Mouse (Mus musculus) heart, postnatal 25 days (tissue): Measurements from ENCODE around the gene Man1c1. TPM values are rescaled to one million over a fixed set of nuclear protein-coding genes. Genes with fewer than 3 reads are reported as not detected.
A peak's percentile ranks its signal among the peaks of the same experiment; 100 is the strongest.

Source experiments
- DNase-seq: peaks from one replicate; pipeline ENCODE4 v3.0.0; 2022; ENCODE audit warnings: low spot score
- intact Hi-C: fragments of 180-260 bp; cut with DNase I; formaldehyde crosslinking; loops from one replicate; pipeline ENCODE4 v1.15.1; 2025
- microRNA-seq: library from miRNA; unstranded; fragments of <30 nt; microRNA quantifications from one replicate; pipeline ENCODE4 v1.2.0, GENCODE M21; 2022
- total RNA-seq, 2 experiments: library from RNA; stranded (reverse); gene quantifications; 2 replicates each; pipeline ENCODE4 v1.2.3; 2021

The Man1c1 gene
- total RNA-seq, 2 experiments from 2014 or later: 21.0 to 25.0 TPM

DNA sequence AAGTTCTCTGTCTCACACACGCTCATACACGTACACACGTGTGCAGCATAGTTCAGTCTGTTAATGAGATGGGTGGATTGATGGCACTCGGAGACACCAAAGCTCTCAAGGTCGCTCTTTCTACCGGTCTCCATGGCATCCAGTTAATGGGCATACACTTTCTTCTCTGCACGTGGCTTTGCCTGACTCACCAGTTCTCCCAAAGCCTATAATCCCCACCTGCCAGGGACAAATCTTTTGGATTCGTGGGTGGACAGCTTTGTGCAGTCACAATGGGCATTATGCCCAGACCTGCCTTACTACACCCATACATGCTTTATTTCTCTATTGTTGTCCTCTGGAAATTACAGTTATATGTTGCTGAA is 168.3 kb downstream of the Man1c1 start:
- intact Hi-C loops: no loop called here
- no peak for DNase-seq

DNA sequence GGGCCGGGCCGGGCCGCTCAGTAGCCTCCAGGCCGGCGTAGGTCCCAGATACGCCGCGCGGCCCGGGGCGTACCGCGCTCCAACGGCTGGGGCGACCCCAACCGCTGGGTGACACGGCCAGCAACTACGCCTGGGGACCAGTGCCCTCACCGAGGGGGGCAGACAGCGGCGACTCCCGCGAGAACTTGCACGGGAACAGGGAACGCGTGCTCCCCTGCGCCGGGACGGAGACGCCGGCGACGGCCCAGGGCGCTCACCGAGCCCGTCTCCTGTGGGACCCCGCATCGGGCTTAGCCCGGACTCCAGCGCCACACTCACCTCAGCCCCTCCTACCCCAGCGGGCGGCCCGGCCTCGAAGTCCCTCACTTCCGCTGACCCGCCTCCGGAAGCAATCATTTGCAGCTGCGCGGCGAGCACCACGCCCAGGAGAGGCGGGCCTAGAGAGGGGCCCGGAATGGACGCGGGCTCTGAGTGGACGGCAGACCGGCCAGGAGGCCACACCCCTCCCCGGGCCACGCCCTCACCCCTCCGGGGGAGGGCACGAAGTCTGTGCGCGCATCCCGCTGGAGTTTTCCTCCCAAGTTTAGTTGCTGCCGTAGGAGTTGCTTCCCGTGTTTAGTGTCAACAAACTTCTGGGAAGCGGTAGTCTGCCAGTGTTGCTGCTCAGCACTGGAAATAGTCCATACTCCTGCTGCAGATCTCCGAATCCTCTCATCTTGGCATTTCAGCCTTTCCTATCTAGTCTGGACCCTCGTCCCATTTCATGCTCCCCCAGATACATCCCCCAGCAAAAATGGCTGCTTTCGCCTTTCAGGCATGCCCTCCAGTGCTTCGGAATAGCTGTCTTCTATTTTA is 168.9 kb downstream of the Man1c1 start, which contains the start of gene Mtfr1l:
Gene Mtfr1l (minus strand): TSS at position 456 of the 855 bp plus-strand sequence.
- DNase-seq: peak; percentile 98
- intact Hi-C loops: no loop called here

DNA sequence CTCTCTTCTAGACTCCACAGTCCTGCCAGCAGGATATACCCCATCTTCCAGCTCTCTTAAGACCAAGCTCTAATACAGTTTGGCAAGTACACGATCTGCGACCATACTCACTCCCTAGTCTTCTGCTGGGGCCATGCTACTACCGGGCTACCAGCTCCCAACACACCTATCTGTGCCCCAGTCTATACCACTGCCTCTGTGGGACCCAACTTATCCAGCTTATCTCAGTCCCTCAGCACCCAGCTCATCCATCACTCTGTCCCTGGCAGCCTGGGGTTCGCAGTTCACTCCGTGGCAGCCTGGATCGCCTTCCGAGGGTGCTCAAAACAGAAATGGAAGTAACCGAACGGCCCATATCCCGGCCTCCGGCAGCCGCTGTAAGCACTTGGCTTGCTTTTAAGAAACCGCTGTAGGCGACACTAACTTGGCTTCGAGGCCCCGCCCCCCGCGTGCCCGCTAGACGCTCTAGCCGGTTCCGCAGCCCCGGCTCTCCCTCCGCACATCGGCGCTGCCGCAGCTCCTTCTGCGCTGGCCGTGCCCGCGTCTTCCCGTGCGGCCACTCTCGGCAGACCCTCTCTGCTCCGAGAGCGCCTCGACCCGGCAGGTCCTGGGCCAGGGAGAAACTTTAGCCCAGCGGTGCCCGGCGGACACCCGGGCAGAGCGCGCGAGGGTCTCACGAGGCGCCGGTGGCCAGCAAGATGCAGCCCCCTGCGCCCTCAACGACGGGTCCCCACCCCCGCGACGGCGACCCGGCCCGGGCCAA is 169.8 kb downstream of the Man1c1 start:
- peak; percentile 42 for DNase-seq
- intact Hi-C loops: no loop called here

DNA sequence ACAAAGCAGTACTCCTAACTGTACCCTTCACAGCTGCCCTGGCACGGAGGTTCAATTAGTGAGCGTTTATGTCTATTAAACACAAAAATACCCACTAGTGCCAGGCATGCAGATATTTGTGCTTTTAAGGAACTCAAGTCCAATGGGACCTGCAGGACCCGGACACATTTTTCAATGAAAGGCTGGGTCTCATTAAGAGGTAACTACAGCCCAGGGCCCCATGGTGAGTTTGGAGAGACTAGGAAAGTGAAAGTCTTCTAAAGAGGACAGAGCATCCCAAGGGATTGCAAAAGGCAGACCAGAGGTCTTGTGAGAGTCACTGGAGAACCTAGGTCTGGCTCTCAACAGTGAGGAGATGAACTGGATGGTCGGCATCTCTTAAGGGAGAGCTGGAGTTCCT is 170.7 kb downstream of the Man1c1 start:
- intact Hi-C loops: no loop called here
- no peak for DNase-seq

DNA sequence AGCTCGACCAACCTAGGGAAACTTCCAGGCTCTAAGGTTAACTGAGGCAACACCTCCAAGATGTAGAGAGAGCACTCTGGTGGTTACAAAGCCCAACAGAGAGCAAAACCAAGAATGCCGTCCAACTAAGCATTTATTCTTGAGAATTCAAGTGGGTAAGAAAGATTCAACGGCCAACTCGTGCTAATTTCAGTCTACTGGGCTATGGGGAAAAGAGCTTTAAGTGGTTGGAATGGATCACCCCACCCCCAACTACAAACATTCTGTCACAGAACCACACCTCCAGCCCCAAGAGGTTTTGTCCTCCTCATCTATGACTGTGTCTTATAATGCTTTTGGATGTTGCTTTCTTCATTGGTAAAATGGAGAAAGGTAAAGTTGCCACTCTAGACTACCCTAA is 171.2 kb downstream of the Man1c1 start:
- intact Hi-C loops: no loop called here
- no peak for DNase-seq

DNA sequence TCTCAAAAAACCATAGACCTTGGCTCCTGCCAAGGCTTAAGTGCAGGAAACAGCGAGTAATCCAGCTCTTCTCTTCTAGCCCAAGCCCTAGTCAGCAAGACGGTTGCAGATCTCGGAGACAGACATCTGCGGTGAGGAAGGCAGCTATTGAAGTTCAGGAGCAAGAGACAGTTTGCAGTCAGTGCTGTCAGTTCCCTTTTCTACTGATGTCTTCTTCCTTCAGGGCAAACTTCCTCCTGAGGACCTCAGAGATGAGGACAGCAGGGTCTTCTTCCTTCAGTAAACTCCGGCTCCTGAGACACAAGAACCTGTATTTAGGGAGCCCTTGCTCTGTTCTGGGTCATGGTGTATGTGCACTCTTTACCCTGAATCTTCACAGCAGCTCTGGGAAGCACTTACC is 177.9 kb downstream of the Man1c1 start:
- intact Hi-C loops: no loop called here
- no peak for DNase-seq

DNA sequence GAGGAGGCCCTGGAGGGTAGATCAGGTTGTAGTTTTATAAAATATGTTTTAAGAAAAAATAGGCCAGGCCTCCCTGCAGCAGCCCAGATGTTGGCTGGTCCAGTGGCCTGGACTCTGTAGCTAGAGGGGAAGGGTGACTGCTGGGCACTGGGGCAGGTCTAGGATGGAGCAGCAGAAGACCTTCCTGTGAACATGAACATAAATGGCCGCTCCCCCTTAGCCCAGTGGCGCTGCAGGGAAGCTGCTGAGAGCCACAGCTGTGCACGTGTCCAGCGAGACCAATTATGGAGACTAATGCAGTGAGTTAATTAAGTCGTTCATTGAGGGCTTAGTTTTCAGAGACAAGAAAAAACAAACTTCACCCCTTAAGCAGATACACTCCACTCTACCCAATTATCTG is 178.3 kb downstream of the Man1c1 start:
- DNase-seq: no peak
- intact Hi-C loops: no loop called here

DNA sequence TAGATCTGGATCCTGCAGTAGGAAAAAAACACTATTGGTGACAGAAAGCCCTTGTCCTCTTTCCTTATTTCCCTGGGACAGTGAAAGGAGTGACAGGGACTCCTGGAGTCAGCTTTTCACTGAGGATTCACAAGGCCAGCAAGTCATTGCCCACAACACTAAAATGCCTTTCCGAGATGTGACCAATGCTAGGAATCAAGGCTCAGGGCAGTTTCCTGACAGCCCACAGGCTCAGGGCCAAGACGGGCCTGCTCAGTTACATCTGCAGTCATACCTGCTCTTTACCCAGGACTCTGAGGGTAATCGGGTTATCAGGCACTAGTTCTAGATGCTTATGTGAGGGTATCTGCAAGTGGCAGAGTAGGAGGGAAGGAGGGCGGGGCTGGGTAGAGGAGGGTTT is 180.6 kb downstream of the Man1c1 start:
- intact Hi-C loops: no loop called here
- DNase-seq: no peak

DNA sequence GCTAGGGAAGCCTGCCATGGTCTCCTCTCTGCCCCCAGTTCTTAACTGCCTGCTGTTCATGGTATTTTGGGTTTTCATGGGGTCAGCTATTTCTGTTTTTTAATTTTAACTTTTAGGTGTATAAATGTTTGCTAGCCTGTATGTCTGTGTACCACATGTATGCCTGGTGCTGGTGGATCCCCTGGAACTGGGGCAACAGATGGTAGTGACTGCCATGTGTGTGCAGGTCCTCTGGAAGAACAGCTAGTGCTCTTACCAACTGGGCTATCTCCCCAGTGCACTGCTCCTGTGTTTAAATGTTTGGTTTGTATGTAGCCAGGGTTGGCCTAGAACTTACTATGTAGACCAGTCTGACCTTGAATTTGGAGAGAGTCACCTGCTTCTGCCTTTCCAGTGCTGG is 184.8 kb downstream of the Man1c1 start:
- intact Hi-C loops: no loop called here
- no peak for DNase-seq

DNA sequence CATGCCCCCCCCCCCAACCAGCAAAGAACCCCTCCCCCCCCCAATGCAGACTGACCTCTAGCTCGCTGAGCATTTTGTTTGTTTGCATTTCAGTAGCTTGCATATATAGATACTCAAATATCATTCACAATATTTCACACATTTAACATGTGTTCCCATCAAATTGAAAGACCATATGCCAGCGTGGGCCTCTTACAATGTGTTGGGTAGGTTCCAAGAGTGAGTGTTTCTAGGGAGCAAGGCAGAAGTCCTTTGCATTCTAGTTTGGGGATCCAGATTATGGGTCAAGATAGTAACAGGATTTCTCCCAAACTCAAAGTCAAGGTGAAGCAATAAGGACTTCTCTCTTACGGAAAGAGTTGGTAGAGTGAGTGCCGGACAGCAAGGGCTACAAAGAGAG is 185.5 kb downstream of the Man1c1 start:
- DNase-seq: no peak
- intact Hi-C loops: no loop called here

DNA sequence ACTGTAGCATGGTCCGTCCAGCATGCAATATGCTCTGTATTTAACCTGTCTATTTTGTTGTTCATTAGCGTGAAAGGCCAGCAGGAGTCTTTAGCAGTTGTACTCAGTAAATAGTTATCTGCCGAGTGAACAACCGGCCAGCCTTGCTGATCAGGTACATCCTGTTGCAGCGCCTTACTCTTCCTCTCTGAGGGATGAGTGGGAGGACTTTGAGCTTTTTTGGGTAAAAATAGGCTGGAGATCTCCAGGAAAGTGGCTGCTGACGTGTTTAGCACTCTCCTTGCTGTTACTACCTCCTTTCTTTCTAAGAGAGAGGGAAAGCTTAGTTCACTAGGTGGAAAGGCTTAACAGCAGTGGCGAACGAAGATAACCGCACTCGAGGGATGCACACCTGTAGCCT is 186.4 kb downstream of the Man1c1 start:
- intact Hi-C loops: no loop called here
- DNase-seq: no peak

DNA sequence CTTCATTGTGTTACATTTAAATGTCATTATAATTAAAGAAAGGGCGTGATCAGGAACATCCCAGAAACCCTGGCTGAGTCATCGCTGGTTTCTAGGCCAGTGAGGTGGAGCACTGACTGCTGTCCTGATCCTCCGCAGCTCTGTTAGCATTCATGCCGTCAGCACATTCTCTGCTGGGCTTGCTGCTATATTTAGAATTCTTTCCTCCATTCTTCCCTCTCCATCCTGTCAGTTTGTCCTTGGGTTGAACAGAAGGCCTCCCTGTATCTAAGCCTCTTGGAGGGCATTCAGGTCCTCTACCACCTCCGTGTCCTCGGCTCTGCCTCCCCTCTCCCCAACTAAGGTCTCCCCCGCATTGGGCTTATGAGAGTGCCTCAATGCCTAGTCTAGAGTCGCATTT is 187.1 kb downstream of the Man1c1 start:
- intact Hi-C loops: no loop called here
- DNase-seq: no peak

DNA sequence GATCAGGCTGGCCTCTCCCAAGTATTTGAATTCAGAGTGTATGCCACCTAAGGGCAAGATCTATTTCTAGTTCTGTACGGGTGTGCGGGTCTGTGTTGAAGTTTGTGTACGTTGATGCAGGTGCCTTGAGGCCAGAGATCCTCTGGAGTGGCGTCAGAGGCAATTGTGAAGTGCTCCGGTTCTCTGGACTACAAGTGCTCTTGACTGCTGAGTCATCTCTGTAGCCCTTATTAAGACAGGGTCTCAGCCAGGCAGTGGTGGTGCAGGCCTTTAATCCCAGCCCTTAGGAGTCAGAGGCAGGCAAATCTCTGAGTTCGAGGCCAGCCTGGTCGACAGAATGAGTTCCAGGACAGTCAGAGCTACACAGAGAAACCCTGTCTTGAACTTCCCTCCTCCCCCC is 188.5 kb downstream of the Man1c1 start:
- DNase-seq: no peak
- intact Hi-C loops: no loop called here

DNA sequence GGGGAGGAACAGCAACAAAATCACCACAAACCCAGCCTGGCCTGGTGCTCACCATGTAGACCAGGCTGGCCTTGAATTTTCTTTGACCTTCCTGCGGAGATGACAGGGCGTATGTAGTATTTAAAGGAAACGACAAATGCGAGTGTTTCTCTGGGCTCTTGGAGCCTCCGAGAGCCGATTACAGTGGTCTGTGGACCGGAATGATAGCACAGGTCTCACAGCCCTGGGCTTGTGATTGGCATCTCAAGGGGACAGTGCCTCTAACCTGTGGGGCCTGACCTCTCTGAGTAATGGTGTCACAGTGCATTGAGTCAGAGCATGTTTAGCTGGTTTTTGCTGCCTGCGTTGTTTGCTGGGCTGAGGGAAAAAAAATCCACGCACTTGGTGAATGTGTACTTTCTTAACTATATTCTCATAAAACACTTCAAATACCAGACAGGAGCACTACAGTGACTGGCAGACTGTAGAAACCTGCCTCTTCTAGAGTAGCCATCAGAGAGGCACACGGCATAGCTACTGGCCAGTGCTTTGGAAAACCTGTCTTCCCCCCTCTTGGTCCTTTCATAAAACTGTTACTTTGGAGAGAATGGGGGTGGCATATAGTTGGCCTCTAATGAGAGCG is 189.7 kb downstream of the Man1c1 start:
- no peak for DNase-seq
- intact Hi-C loops: no loop called here

DNA sequence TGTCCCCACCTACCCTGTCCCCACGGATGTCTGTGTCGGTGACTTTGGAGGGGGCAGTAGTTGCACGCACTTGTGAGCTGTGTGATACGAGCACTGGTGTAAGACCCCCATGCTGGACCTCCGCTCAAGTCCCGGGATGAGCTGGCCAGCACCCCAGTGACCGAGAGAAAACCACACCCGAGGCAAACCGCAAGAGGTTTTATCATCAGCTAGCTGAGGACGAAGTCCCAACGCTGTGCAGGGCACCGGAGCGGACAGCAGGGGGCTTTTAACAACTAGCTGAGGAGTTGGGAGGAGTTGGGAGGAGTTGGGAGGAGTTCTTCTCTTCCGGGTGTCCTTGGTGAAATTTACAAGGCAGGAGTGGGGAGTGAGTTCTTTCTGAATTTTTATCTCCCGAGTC is 191.3 kb downstream of the Man1c1 start:
- no peak for DNase-seq
- intact Hi-C loops: no loop called here

DNA sequence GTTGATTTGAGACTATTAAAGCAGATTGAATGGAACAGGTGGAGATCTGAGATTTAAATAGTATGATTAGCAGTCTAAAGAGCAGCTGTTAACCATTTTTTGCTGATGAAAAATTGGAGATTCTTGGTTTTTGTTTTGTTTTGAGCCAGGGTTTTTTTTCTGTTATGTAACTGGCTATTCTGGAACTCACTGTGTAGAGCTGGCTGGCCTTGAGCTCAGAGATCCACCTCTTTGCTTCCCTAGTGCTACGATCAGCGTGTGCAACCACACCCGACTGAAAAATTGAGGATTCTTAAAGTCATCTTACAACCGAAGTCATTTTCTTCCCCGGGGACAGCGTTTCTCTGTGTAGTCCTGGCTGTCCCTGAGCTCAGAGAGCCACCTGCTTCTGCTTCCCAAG is 192.4 kb downstream of the Man1c1 start:
- DNase-seq: no peak
- intact Hi-C loops: no loop called here

Small RNA genes lying within 50 kb of the gene (microRNA-seq; reads per million reads assigned to microRNA genes)
- not detected for gene Mir6403

Other genes starting within 250 kb of the Man1c1 start
- 10 to 100 TPM; 24.5 to 26.4 TPM for gene Stmn1, start 236.0 kb downstream of the Man1c1 start, total RNA-seq
- gene Paqr7, start 207.6 kb downstream of the Man1c1 start, total RNA-seq: 10 to 100 TPM; 16.9 to 17.4 TPM
- under 1 TPM; 0.34 to 0.47 TPM for gene Aunip, start 193.3 kb downstream of the Man1c1 start, total RNA-seq
- 100 to 1,000 TPM; 178 to 185 TPM for gene Mtfr1l, start 168.9 kb downstream of the Man1c1 start, total RNA-seq
- 10 to 100 TPM; 21.0 to 22.2 TPM for gene Selenon, start 152.1 kb downstream of the Man1c1 start, total RNA-seq
- gene Ldlrap1, start 63.7 kb upstream of the Man1c1 start, total RNA-seq: 10 to 100 TPM; 14.1 to 15.5 TPM
- 10 to 100 TPM; 18.6 to 22.1 TPM for gene Maco1, start 149.1 kb upstream of the Man1c1 start, total RNA-seq
- 1 to 10 TPM; 1.5 to 1.6 TPM for gene Rhd, start 160.2 kb upstream of the Man1c1 start, total RNA-seq
- 10 to 100 TPM; 57.7 to 67.6 TPM for gene Tmem50a, start 210.7 kb upstream of the Man1c1 start, total RNA-seq
- gene Rsrp1, start 219.3 kb upstream of the Man1c1 start, total RNA-seq: 100 to 1,000 TPM; 153 to 208 TPM
- 10 to 100 TPM; 48.6 to 52.4 TPM for gene Syf2, start 226.6 kb upstream of the Man1c1 start, total RNA-seq